Mouse (Mus musculus) lung, postnatal 0 days (tissue): ENCODE measurements at regions not wholly inside any gene's neighbourhood (a gene's known extent, or its start where the extent isn't known, plus 50 kb on each side); places are given as distances from the start of the nearest gene placed in this dataset.

Experiments used
- ATAC-seq: fragments of 200-750 bp; cut with Nextera tagmentation; 2 replicates; pipeline ENCODE4 v1.8.0; 2017; ENCODE audit warnings: moderate library complexity
- DNase-seq: peaks from one replicate; pipeline ENCODE4 v3.0.0-alpha.2; 2016; ENCODE audit warnings: low spot score
- H3K27ac ChIP-seq: fragments of 300-500 bp; sonication (generic); 2 replicates; pipeline ENCODE4 v1.5.1; 2014; ENCODE audit warnings: antibody characterized with exemption, mild to moderate bottlenecking, low read length, mixed read lengths
- H3K27me3 ChIP-seq: fragments of 300-500 bp; sonication (generic); replicated peaks from 2 replicates; pipeline ENCODE4 v1.6.1; 2014; ENCODE audit warnings: low read length, mixed read lengths; ENCODE audit not compliant: insufficient read depth
- H3K36me3 ChIP-seq: fragments of 300-500 bp; sonication (generic); 2 replicates; pipeline ENCODE4 v1.6.1; 2014; ENCODE audit warnings: low read length, mixed read lengths; ENCODE audit not compliant: insufficient read depth
- H3K4me1 ChIP-seq: fragments of 300-500 bp; sonication (generic); 2 replicates; pipeline ENCODE4 v1.6.1; 2014; ENCODE audit warnings: antibody characterized with exemption, low read depth, low read length, mixed read lengths; ENCODE audit not compliant: insufficient read depth
- H3K4me2 ChIP-seq: fragments of 300-500 bp; sonication (generic); replicated peaks from 2 replicates; pipeline ENCODE4 v1.6.1; 2014; ENCODE audit warnings: low read depth, mild to moderate bottlenecking, low read length, moderate library complexity, mixed read lengths
- H3K4me3 ChIP-seq: fragments of 300-500 bp; sonication (generic); 2 replicates; pipeline ENCODE4 v1.5.1; 2014; ENCODE audit warnings: low read depth, low read length
- H3K9ac ChIP-seq: fragments of 300-500 bp; sonication (generic); replicated peaks from 2 replicates; pipeline ENCODE4 v1.6.1; 2014; ENCODE audit warnings: low read depth, mild to moderate bottlenecking
- H3K9me3 ChIP-seq: fragments of 300-500 bp; sonication (generic); 2 replicates; pipeline ENCODE4 v1.6.1; 2016; ENCODE audit warnings: low read length, mixed read lengths
- CTCF ChIP-seq: IDR thresholded peaks from 2 replicates; pipeline ENCODE4 v1.5.1; 2016; ENCODE audit warnings: antibody characterized with exemption, mild to moderate bottlenecking
- EP300 ChIP-seq: IDR thresholded peaks from 2 replicates; pipeline ENCODE4 v1.6.1; 2016; ENCODE audit warnings: antibody characterized with exemption, mild to moderate bottlenecking, control low read depth
- WGBS: fragments of 180-500 bp; shearing (Covaris S2); extraction: QIAGEN DNeasy Blood & Tissue Kit; methylation state at CpG from one replicate; pipeline ENCODE4 v1.1.7; 2014; 5-methylcytosine and 5-hydroxymethylcytosine counted together

- H3K4me1 ChIP-seq: no peaks in the 10 kb centered on the region
- H3K9me3 ChIP-seq: no peaks in the 10 kb centered on the region
- H3K9ac ChIP-seq: no peak overlapping the region
- H3K27ac ChIP-seq: no peak overlapping the region
- H3K27me3 ChIP-seq: no peaks in the 10 kb centered on the region
- no peak for DNase-seq
- ATAC-seq: no peak
- 44% methylated on average over 6 of the region's 6 CpGs for WGBS
- no peak overlapping the region for H3K4me3 ChIP-seq
- H3K4me2 ChIP-seq: no peak overlapping the region
- H3K36me3 ChIP-seq: no peaks in the 10 kb centered on the region
- no peak for TF ChIP-seq EP300
- TF ChIP-seq CTCF: no peak
Measured at GRCm38 (mm10) chr3:49842119-49842518, 85.0 kb upstream of the Pcdh18 start.

GRCm38 (mm10) chr3:49840448-49841156 lies 83.5 kb upstream of the Pcdh18 start:
- Histone ChIP-seq H3K27ac (no peak overlapping the region), H3K9me3 (no peaks in the 10 kb centered on the region), H3K4me3 (no peak overlapping the region), H3K4me2 (no peak overlapping the region), H3K9ac (no peak overlapping the region), H3K4me1 (no peaks in the 10 kb centered on the region), H3K36me3 (no peaks in the 10 kb centered on the region), H3K27me3 (no peaks in the 10 kb centered on the region)
- TF ChIP-seq EP300 (no peak), CTCF (no peak)
- 81% methylated on average over 10 of the region's 10 CpGs for WGBS
- DNase-seq (no peak), ATAC-seq (no peak)

GRCm38 (mm10) chr3:49814401-49814800 lies 57.3 kb upstream of the Pcdh18 start:
- H3K4me3 ChIP-seq: no peak overlapping the region
- no peaks in the 10 kb centered on the region for H3K9me3 ChIP-seq
- no peaks in the 10 kb centered on the region for H3K27me3 ChIP-seq
- peak; percentile 39 for DNase-seq
- no peak overlapping the region for H3K9ac ChIP-seq
- ATAC-seq: no peak; the same call in 1 of the 2 replicates
- TF ChIP-seq EP300 (peak; percentile 40; the same call in 1 of the 2 replicates), CTCF (no peak)
- 53% methylated on average over 5 of the region's 5 CpGs for WGBS
- H3K4me1 ChIP-seq: no peaks in the 10 kb centered on the region
- no peak overlapping the region for H3K4me2 ChIP-seq
- H3K36me3 ChIP-seq: no peaks in the 10 kb centered on the region
- H3K27ac ChIP-seq: no peak overlapping the region

- no peak overlapping the region for H3K27ac ChIP-seq
Measured at GRCm38 (mm10) chr3:49807721-49808120, 50.6 kb upstream of the Pcdh18 start.

GRCm38 (mm10) chr3:49807280-49807679 lies 50.2 kb upstream of the Pcdh18 start:
- Histone ChIP-seq H3K9me3 (no peaks in the 10 kb centered on the region), H3K9ac (no peak overlapping the region), H3K27ac (no peak overlapping the region), H3K36me3 (no peaks in the 10 kb centered on the region), H3K27me3 (no peaks in the 10 kb centered on the region), H3K4me2 (no peak overlapping the region), H3K4me1 (no peaks in the 10 kb centered on the region), H3K4me3 (no peak overlapping the region)
- no peak for ATAC-seq
- no peak for TF ChIP-seq CTCF
- no peak for TF ChIP-seq EP300
- 26% methylated on average over 1 of the region's 1 CpGs for WGBS
- DNase-seq: peak; percentile 23

More at GRCm38 (mm10) chr3:49807721-49808120, 50.6 kb upstream of the Pcdh18 start:
- Histone ChIP-seq H3K27me3 (no peaks in the 10 kb centered on the region), H3K9me3 (no peaks in the 10 kb centered on the region), H3K4me1 (no peaks in the 10 kb centered on the region), H3K9ac (no peak overlapping the region), H3K36me3 (no peaks in the 10 kb centered on the region), H3K4me2 (no peak overlapping the region), H3K4me3 (no peak overlapping the region)
- no peak for TF ChIP-seq EP300
- no peak for TF ChIP-seq CTCF
- 37% methylated on average over 5 of the region's 5 CpGs for WGBS
- ATAC-seq (no peak), DNase-seq (no peak)
